Mouse (Mus musculus): ENCODE results near the gene Higd1a.
A peak's percentile ranks its signal among the peaks of the same experiment; 100 is the strongest.

Higd1a gene

DNA sequence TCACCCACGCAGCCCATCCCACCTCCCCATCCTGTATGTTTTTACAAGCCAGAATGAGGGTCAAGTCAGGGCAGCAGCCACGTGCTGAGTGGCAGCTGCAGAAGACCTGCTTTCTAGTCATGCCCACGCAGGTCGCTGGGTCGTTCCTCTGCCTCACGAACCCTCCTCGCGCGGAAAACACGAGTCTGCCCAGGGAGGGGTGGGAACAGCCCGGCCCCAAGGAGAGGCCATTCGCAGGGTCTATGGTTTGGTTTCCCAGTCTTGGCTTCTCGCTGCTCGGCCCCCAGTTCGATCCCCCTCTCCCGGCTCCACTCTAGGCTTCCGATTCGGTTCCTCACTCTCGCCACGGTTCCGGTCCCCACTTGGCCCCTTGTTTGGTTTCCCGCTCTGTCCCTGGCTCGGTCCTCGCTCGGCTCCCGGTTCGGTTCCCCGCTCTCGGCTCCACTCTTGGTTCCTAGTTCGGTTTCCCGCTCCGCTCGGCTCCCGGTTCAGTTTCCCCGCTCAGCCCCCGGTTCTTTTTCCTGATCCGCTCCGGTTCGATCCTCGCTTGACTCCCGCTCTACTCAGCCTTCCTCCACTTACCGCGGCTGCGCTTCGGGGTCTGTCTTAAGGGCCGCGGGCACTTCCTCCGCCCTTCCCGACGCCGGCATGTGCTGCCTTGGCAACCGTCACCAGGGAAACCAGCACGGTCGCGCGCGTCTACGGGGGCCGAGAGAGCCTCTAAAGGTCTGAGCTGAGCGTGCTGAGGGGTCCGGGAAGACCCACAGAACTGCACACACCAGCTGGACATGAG is 19.1 kb downstream of the Higd1a start, which contains the start of gene Ccdc13:
Ccdc13 (minus strand) TSS at position 633 of the 793 bp plus-strand sequence.
- peak; percentile 90 to 91 for DNase-seq (ENCODE audit: low spot score in 2 of 2)

DNA sequence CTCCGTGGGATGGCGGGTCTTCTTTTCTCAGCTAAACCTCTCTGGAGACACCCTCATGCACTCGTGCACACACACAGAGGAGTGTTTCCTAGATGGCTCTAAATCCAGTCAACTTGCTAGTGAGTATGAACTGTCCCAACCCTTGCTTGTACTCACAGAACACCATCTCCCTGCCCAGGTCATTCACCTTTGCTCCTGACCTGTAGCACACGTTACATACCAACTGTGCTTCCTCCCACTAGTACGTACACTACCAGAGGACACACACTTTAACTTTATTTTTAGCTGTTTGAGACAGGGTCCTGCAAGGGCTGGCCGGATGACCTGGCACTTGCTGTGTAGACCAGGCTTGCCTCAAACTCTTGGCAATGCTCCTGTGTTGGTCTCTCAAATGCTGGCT is 20.2 kb downstream of the Higd1a start:
- no peak for DNase-seq (ENCODE audit: low spot score in 2 of 2)

GRCm38 (mm10) chr9:121833825-121834224 is 24.3 kb downstream of the Higd1a start:
- DNase-seq (ENCODE audit: low spot score in 2 of 2) = no peak

DNA sequence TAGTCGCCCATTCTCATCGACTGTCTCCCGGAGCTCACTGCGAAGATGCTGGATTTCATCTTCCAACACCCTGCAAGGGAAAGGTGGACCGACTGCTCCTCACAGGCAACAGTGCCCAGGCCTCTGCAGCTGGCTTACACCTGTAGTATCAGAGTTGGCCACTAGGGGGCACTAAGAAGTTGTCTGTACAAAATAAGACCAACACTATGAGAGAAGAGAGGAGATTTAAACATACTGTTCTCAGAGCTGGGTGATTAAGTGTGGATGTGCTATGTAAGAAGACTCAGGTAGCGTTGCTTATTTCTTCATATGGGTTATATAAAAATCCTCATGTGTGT is 27.2 kb downstream of the Higd1a start:
- peak; percentile 90 to 93 for DNase-seq (ENCODE audit: low spot score in 2 of 2)

DNA sequence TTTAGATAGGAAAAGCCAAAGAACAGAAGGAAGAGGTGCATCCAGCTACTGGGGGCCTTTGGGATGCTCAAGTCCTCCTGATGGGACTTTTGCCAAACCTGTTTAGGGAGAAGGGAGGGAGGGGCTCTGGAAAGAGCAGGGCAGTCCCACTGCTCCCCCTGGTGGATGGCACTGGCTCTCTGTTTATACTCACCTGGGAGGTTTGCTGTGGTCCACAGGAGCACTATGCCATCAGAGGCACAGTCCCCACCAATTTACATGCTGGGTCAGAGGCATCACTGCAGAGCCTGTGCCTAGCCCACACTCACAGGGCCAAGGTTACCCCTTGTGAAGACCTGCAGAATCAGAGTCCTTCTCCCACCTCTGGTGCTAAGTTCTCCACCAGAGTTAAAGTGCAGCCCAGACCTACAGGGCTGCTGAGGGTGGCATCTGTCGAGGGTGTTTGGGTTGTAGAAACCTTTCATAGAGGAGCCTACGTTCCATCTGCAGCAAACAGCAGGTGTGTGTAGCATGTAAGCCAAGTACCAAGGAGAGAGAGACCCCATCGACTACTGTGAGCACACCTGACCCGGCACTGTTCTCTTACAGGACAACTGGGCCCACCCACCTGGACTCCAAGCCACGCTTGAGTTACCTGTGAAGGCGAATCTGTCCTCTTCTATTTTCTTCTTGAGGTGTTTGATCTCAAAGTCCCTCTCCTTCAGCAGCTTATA is 27.8 kb downstream of the Higd1a start:
- DNase-seq (ENCODE audit: low spot score in 2 of 2) = peak; percentile 53 to 66

DNA sequence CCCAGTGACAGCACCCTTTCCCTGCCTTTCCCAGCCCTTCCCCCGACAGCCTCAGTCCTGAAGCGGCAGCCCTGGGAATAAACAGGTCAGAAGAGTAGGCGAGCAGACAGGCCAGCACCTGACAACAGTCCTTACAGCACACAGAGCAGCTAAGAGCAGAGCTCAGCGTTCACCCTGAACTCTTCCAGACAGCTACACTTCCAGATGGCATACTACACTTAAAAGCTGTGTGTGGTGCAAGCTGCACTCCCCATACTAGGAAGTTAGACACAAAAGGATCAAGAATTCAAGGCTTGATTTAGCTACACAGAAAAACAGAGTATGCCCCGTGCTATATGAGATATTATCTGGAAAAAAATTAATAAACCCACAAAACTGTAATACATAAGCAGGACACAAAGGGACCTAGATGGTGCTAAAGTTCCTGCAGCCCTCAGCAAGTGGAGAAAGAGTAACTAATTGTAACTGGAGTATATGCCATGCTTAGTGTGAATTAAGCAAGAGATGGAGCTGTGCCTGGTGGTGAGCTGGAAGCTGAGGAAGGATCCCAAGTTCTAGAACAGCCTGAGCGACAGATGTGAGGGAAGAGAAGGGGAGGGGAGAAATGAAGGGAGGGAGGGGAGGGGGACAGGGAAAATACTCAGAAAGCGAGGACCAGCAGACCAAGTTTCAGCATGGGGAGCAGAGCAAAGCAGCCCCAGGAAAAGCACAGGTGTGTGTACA is 28.7 kb downstream of the Higd1a start:
- DNase-seq (ENCODE audit: low spot score in 2 of 2) = no peak

DNA sequence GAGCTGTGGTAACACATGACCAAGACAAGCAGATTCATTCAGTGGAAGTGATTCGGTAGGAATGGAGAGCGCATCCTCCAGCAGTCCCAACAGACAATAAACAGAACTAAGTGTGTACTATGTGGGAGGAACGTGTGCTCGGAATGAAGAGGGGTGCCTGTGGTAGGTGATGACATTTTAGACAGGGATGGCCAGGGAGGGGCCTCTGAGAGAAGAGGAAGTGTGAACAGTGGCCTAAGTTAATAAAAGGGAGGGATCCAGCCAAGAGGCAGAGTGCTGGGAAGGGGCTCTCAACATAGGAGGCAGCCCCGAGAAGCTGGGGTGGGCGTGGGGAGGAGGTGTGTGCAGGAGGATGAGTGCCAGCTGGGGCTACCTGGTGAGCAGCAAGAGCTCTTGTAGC is 29.8 kb downstream of the Higd1a start:
- DNase-seq (ENCODE audit: low spot score in 2 of 2) = no peak

- DNase-seq (ENCODE audit: low spot score in 2 of 2) = peak in 1 of 2 experiments; percentile 45
Observed at GRCm38 (mm10) chr9:121826356-121826755, 31.8 kb downstream of the Higd1a start.

GRCm38 (mm10) chr9:121823991-121824390 is 34.2 kb downstream of the Higd1a start:
- DNase-seq (ENCODE audit: low spot score in 2 of 2) = no peak

DNA sequence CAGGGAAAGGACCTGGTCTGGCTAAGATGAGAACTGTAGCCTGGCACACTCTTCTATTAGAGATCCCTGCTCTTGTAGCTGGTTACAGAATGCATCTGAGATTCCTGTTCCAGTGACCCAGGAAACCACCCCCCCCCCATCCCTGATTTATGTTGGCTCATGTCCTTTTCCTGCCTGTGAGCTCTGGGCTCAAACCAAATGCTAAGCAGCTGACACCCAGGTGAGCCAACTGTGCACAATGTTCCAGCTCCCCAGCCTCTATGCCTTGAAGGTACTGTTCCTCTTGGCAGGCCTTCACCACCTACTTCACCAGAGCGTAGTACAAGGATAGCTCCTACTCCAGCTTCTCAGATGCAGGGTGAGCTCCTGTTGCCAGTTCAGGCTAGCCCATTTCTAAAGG is 35.1 kb downstream of the Higd1a start:
- DNase-seq (ENCODE audit: low spot score in 2 of 2) = no peak

GRCm38 (mm10) chr9:121822585-121822991 is 35.6 kb downstream of the Higd1a start:
- DNase-seq (ENCODE audit: low spot score in 2 of 2) = no peak

- no peak for DNase-seq (ENCODE audit: low spot score in 2 of 2)
Observed at GRCm38 (mm10) chr9:121820765-121821164, 37.4 kb downstream of the Higd1a start.

DNA sequence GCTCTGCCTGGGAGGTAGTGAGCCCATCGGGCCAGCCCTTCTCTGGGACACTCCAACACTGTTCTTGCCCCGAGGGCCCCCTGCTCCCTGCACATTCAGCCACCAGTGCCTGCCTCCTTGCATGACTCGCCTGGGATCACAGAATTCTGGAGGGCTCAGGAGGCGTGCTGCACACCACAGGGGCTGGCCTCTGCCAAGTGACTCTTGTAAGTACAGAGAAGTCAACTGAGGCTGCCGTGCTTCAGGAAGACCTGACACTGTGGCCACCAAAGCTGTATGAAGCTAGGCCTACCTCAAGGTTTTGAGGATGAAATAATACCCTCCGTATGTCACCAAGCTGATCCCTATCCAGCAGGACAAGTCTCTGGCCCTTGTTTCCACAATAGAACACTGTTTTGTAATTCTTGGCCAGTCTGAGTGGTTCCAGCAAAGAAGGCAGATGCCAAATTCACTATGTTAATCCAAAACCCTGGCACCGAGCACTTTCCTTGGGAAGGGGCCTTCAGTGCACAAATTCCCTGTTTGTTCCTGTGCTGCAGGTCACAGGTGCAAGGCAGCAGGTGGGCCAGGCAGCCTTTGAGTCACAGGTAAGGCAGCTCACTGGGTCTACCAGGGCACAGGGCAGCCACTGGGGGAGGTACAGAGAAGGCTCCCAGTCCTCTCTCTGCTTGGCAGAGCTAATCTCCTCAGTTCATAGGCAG is 38.2 kb downstream of the Higd1a start:
- DNase-seq (ENCODE audit: low spot score in 2 of 2) = no peak

- DNase-seq (ENCODE audit: low spot score in 2 of 2) = peak in 1 of 2 experiments; percentile 33
Observed at GRCm38 (mm10) chr9:121819073-121819770, 38.9 kb downstream of the Higd1a start.

- DNase-seq (ENCODE audit: low spot score in 2 of 2) = no peak
Observed at GRCm38 (mm10) chr9:121815183-121815582, 43.0 kb downstream of the Higd1a start.

DNA sequence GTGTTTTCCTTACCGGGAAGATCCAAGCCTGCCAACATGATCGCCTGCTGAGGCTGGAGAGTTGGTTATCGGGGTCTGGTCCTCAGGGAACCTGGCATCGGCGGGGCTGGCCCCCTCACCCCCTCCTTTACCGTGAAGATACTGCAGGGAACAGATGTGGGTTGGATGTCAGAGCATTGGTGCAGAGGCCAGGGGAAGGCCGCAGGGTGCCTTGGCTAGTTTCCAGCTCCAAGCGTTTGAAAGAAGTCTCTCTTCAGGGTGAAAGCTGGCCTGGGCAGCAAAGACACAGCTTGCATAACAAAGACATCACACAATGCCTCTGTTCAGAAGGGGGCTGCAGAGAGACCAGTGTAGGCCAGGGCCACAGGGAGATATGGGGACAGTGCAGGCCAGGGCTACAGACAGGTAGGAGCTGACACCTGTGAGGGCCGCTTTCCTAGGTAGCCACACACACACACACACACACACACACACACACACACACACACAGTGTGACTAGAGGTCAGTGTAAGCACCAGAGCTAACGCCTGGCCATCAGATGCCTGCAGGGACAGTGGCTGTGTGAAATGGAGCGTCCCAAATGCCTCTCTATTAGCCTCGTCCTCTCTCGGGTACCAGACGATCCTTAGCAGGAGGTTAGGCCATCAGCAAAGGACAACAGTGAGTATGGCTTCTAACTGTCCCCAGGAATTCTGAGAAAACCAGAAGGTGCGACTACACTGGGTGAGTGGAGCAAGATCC is 47.9 kb downstream of the Higd1a start:
- DNase-seq (ENCODE audit: low spot score in 2 of 2) = peak in 1 of 2 experiments; percentile 65

DNA sequence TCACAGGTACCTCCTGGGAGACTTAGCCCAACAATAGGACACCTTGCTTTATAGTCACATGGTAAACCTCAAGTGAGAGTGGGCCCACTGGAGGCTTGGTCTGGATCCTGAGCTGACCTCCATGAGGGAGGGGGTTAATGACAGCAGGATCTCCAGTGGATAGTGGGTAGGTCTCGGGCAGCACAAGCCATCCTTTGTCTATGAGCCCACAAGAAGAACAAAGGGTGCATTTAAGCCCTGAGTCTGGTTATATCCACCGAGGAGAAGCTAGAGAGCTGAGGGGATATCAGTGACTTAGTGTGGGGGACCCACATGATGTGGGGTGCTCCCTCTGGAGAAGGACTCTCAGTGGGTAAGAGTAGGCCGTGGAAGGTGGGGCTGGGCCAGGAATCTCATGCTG is 49.7 kb downstream of the Higd1a start:
- no peak for DNase-seq (ENCODE audit: low spot score in 2 of 2)

DNA sequence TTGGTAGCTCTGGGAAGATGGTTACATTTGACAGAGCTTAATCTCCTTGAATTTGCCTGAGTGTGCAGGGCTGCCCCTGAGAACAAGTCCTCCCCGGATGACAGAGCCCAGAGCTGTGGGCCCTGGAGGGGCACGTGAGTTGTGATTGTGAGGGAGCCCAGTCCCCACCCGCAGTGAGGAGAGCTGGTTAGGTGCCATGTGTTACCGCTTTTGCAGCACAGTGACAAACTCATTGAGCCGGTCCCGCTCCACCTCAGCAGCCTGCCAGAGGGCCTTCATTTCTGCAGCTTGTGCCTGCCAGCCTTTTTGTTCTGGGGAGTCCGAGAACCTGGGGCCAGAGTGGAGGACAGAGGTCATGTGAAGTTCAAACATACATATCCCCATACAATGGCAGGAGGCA is 50.2 kb downstream of the Higd1a start:
- no peak for DNase-seq (ENCODE audit: low spot score in 2 of 2)

GRCm38 (mm10) chr9:121807546-121807945 is 50.6 kb downstream of the Higd1a start:
- DNase-seq (ENCODE audit: low spot score in 2 of 2) = no peak

DNA sequence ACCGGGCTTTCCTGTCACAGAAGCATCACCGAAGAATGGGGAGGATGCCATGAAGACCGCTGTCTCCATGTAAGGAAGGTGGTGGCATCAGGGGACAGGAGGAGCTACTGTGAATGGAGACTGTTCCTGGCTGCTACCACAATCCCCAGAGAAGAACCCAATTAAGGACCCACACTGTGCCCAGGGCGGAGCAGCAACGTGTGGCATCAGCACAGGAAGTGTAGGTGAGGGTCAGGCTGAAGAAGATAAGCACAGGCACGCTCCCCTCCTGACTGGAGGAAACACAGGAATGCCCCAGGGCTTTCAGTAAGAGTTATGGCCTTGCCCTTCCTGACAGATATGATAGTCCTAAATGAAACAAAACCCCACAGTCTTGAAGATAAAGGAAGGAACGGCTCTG is 55.4 kb downstream of the Higd1a start:
- DNase-seq (ENCODE audit: low spot score in 2 of 2) = no peak

Data from right cerebral cortex, adult 2 months (tissue).